Comparison of ENCODE assay signal across 15 mouse cellular contexts in genomic region chr4:133598616-133599015, GRCm38 (mm10). TPM values are rescaled to one million over a fixed set of nuclear protein-coding genes. Genes with fewer than 3 reads are reported as not detected.
DNase-seq lines count a peak whose midpoint lies in the region; ATAC-seq and TF ChIP-seq lines count a peak whose summit lies in the region.
"Had no signal": no experiment of that assay in that cellular context is flagged by ENCODE, and none has a peak within 500 bp of the region (broad histone marks: within the 10 kb centered on the region; RNA-seq: fewer than 3 reads in every experiment).

No protein-coding gene starts in this region.

- no peak for TF ChIP-seq POLR2A in heart, adult 2 months (IDR thresholded peaks at IDR 0.05; ENCODE audit: insufficient read depth, low read depth, low read length)
- no peak for TF ChIP-seq POLR2A in spleen, adult 2 months (IDR thresholded peaks at IDR 0.05; ENCODE audit: low read depth, low read length)

- intact Hi-C loops in heart, adult 2 months (cut with DNase I): loop anchor here (5.0 kb wide), 1 partner anchor 34 kb away; no protein-coding TSS in a partner anchor

- H3K27ac ChIP-seq in heart, embryonic 11.5 days (ENCODE audit: low read depth, low read length): no peak overlapping the region
- no peak overlapping the region for H3K27ac ChIP-seq in heart, adult 2 months
- peak overlapping the region; percentile 11; the same call in 1 of the 2 replicates for H3K27ac ChIP-seq in spleen, adult 2 months (ENCODE audit: insufficient read depth, low read length)
- H3K27ac ChIP-seq in stomach, embryonic 16.5 days (ENCODE audit: low read length): peak overlapping the region; percentile 97
- no peak overlapping the region for H3K27ac ChIP-seq in midbrain, embryonic 11.5 days (ENCODE audit: low read depth, low read length)
- H3K27ac ChIP-seq: hindbrain, embryonic 12.5 days had no signal

- peak overlapping the region; percentile 90 for H3K4me2 ChIP-seq in heart, embryonic 11.5 days
- peak overlapping the region; percentile 79 for H3K4me2 ChIP-seq in stomach, embryonic 16.5 days (ENCODE audit: low read depth, low read length)
- H3K4me2 ChIP-seq in midbrain, embryonic 11.5 days: no peak overlapping the region

- no peak for DNase-seq in heart, adult 2 months
- DNase-seq in spleen, adult 2 months (ENCODE audit: low read depth in 1 of 2, low spot score in 2 of 2): no peak
- no peak for DNase-seq in spleen, adult 12 weeks (ENCODE audit: low spot score)
- peak; percentile 85 for DNase-seq in large intestine, adult 2 months (ENCODE audit: low read depth, low spot score)
- DNase-seq in right cerebral cortex, postnatal 4 days: no peak
- no peak for DNase-seq in midbrain, embryonic 11.5 days (ENCODE audit: low spot score, missing footprints)
- DNase-seq: cerebellum, adult 18-20 months; gastrocnemius, adult 2 months had no signal

- H3K9ac ChIP-seq in heart, embryonic 11.5 days (ENCODE audit: low read depth, low read length): no peak overlapping the region
- H3K9ac ChIP-seq in heart, adult 2 months (ENCODE audit: low read depth, low read length): no peak overlapping the region
- peak overlapping the region; percentile 65; the same call in 1 of the 2 replicates for H3K9ac ChIP-seq in stomach, embryonic 16.5 days (ENCODE audit: low read length)
- H3K9ac ChIP-seq in midbrain, embryonic 11.5 days (ENCODE audit: low read length): no peak overlapping the region

- peaks cover 18% of the 10 kb centered on the region for H3K4me1 ChIP-seq in heart, embryonic 11.5 days (ENCODE audit: control insufficient read depth, insufficient read depth, low read length)
- H3K4me1 ChIP-seq in heart, adult 2 months (ENCODE audit: control insufficient read depth, insufficient read depth, low read length): 0 out of 2 replicates have a peak, but pooled peaks cover 1% of the 10 kb centered on the region
- peaks cover 14% of the 10 kb centered on the region; the same call in 1 of the 2 replicates for H3K4me1 ChIP-seq in spleen, adult 2 months (ENCODE audit: control insufficient read depth, insufficient read depth, insufficient read length)
- peaks cover 12% of the 10 kb centered on the region for H3K4me1 ChIP-seq in stomach, embryonic 16.5 days (ENCODE audit: control insufficient read depth, insufficient read depth, low read length)
- H3K4me1 ChIP-seq in midbrain, embryonic 11.5 days (ENCODE audit: control insufficient read depth, insufficient read depth, low read length): 0 out of 2 replicates have a peak, but pooled peaks cover 2% of the 10 kb centered on the region

- H3K9me3 ChIP-seq in heart, embryonic 11.5 days (replicated peaks; ENCODE audit: control insufficient read depth, low read length): no peaks in the 10 kb centered on the region
- H3K9me3 ChIP-seq in stomach, embryonic 16.5 days (replicated peaks; ENCODE audit: control insufficient read depth, low read length): no peaks in the 10 kb centered on the region
- no peaks in the 10 kb centered on the region for H3K9me3 ChIP-seq in midbrain, embryonic 11.5 days (ENCODE audit: control insufficient read depth, low read length)
- H3K9me3 ChIP-seq: embryonic facial prominence, embryonic 12.5 days; hindbrain, embryonic 12.5 days had no signal

- WGBS in heart, embryonic 11.5 days (ENCODE audit: insufficient replicate concordance): 44% methylated on average over 4 of the region's 4 CpGs
- 53% methylated on average over 4 of the region's 4 CpGs for WGBS in heart, adult 2 months
- 44% methylated on average over 4 of the region's 4 CpGs for WGBS in spleen, adult 2 months
- WGBS in large intestine, adult 2 months: 17% methylated on average over 4 of the region's 4 CpGs
- 31% methylated on average over 4 of the region's 4 CpGs for WGBS in stomach, embryonic 16.5 days
- WGBS in midbrain, embryonic 11.5 days: 46% methylated on average over 4 of the region's 4 CpGs

- peaks cover 40% of the 10 kb centered on the region for H3K27me3 ChIP-seq in heart, embryonic 11.5 days (ENCODE audit: control insufficient read depth, insufficient read depth, low read length)
- H3K27me3 ChIP-seq in heart, adult 2 months (ENCODE audit: control insufficient read depth, insufficient read depth, low read length): no peaks in the 10 kb centered on the region
- no peaks in the 10 kb centered on the region for H3K27me3 ChIP-seq in spleen, adult 2 months (ENCODE audit: control insufficient read depth, insufficient read depth, low read length)
- peaks cover 12% of the 10 kb centered on the region for H3K27me3 ChIP-seq in stomach, embryonic 16.5 days (ENCODE audit: control insufficient read depth, insufficient read depth, low read length)
- peaks cover 41% of the 10 kb centered on the region for H3K27me3 ChIP-seq in midbrain, embryonic 11.5 days (ENCODE audit: control insufficient read depth, insufficient read depth, low read length)

- TF ChIP-seq CTCF in heart, adult 2 months (IDR thresholded peaks at IDR 0.05): no peak
- TF ChIP-seq CTCF in spleen, adult 2 months (IDR thresholded peaks at IDR 0.05; ENCODE audit: extremely low read depth, insufficient read depth, insufficient read length, insufficient replicate concordance): no peak

- TF ChIP-seq EP300 in heart, adult 2 months (IDR thresholded peaks at IDR 0.05; ENCODE audit: insufficient read depth, low read depth, low read length): no peak

- no peak for ATAC-seq in heart, embryonic 11.5 days (replicated peaks; ENCODE audit: insufficient number of reproducible peaks, low FRiP score, low TSS enrichment)
- ATAC-seq in stomach, embryonic 16.5 days (ENCODE audit: insufficient read depth, low FRiP score): peak; percentile 24; the same call in 1 of the 2 replicates
- no peak for ATAC-seq in midbrain, embryonic 11.5 days (ENCODE audit: low FRiP score)
- ATAC-seq: activated CD4-positive, CD25-positive, alpha-beta regulatory T cell, adult 4 months had no signal

- no peaks in the 10 kb centered on the region for H3K36me3 ChIP-seq in heart, embryonic 11.5 days (ENCODE audit: control insufficient read depth, insufficient read depth, low read length)
- no peaks in the 10 kb centered on the region for H3K36me3 ChIP-seq in heart, adult 2 months (ENCODE audit: control insufficient read depth, insufficient read depth, low read length)
- H3K36me3 ChIP-seq in spleen, adult 2 months (ENCODE audit: control insufficient read depth, insufficient read depth, low read length): peaks cover 2% of the 10 kb centered on the region
- no peaks in the 10 kb centered on the region for H3K36me3 ChIP-seq in stomach, embryonic 16.5 days (ENCODE audit: control insufficient read depth, insufficient read depth, low read length)
- H3K36me3 ChIP-seq in midbrain, embryonic 11.5 days (ENCODE audit: control insufficient read depth, insufficient read depth, low read length): no peaks in the 10 kb centered on the region

- H3K79me2 ChIP-seq in heart, adult 2 months (replicated peaks; ENCODE audit: control insufficient read depth, insufficient read depth, low read length): no peaks in the 10 kb centered on the region

- H3K4me3 ChIP-seq in heart, embryonic 11.5 days (ENCODE audit: low read depth, low read length): no peak overlapping the region; the same call in 1 of the 2 replicates
- H3K4me3 ChIP-seq in heart, adult 2 months: no peak overlapping the region
- no peak overlapping the region for H3K4me3 ChIP-seq in spleen, adult 2 months (ENCODE audit: extremely low read depth, insufficient read depth, insufficient read length)
- H3K4me3 ChIP-seq in stomach, embryonic 16.5 days (replicated peaks; ENCODE audit: low read length): peak overlapping the region; percentile 58; the same call in 1 of the 2 replicates
- no peak overlapping the region for H3K4me3 ChIP-seq in midbrain, embryonic 11.5 days (ENCODE audit: low read depth, low read length)

RNA-seq across cellular contexts. Expression of gene Sfn, which starts 3.4 kb away (rescaled TPM):
- polyA plus RNA-seq in heart, embryonic 11.5 days (2014; fragmentation: Nextera tagmentation; extraction: Ambion mirVana): 1.7 and 3.0 TPM in 2 replicates
- 1 to 10 TPM; 1.2 TPM for total RNA-seq in heart, adult 2 months (2021)
- 1.4 and 2.0 TPM in 2 replicates for polyA plus RNA-seq in heart, adult 2 months (2012; rRNA removed)
- 15.5 and 26.1 TPM in 2 replicates for polyA plus RNA-seq in spleen, adult 2 months (2012; rRNA removed)
- polyA plus RNA-seq in large intestine, adult 2 months (2012; rRNA removed): 211 and 298 TPM in 2 replicates
- polyA plus RNA-seq in stomach, embryonic 16.5 days (2015; fragmentation: Nextera tagmentation; extraction: Ambion mirVana): 339 and 468 TPM in 2 replicates
- 6.0 and 7.8 TPM in 2 replicates for polyA plus RNA-seq in midbrain, embryonic 11.5 days (2014; fragmentation: Nextera tagmentation; extraction: Ambion mirVana)

RNA-seq across cellular contexts. Expression of gene Gpn2, which starts 14.5 kb away (rescaled TPM):
- polyA plus RNA-seq in heart, embryonic 11.5 days (2014; fragmentation: Nextera tagmentation; extraction: Ambion mirVana): 14.2 and 14.3 TPM in 2 replicates
- total RNA-seq in heart, adult 2 months (2021): 1 to 10 TPM; 6.8 to 7.3 TPM
- 12.1 and 17.7 TPM in 2 replicates for polyA plus RNA-seq in heart, adult 2 months (2012; rRNA removed)
- polyA plus RNA-seq in spleen, adult 2 months (2012; rRNA removed): 36.1 and 55.9 TPM in 2 replicates
- 36.7 and 41.4 TPM in 2 replicates for polyA plus RNA-seq in large intestine, adult 2 months (2012; rRNA removed)
- 13.8 and 14.3 TPM in 2 replicates for polyA plus RNA-seq in stomach, embryonic 16.5 days (2015; fragmentation: Nextera tagmentation; extraction: Ambion mirVana)
- 24.2 and 28.6 TPM in 2 replicates for polyA plus RNA-seq in midbrain, embryonic 11.5 days (2014; fragmentation: Nextera tagmentation; extraction: Ambion mirVana)

RNA-seq across cellular contexts. Expression of gene Gpatch3, which starts 24.1 kb away (rescaled TPM):
- polyA plus RNA-seq in heart, embryonic 11.5 days (2014; fragmentation: Nextera tagmentation; extraction: Ambion mirVana): 5.0 and 6.0 TPM in 2 replicates
- total RNA-seq in heart, adult 2 months (2021): 1 to 10 TPM; 3.4 to 5.0 TPM
- polyA plus RNA-seq in heart, adult 2 months (2012; rRNA removed): 1.9 and 2.1 TPM in 2 replicates
- 3.7 and 6.0 TPM in 2 replicates for polyA plus RNA-seq in spleen, adult 2 months (2012; rRNA removed)
- polyA plus RNA-seq in large intestine, adult 2 months (2012; rRNA removed): 4.8 and 5.0 TPM in 2 replicates
- 3.9 and 4.2 TPM in 2 replicates for polyA plus RNA-seq in stomach, embryonic 16.5 days (2015; fragmentation: Nextera tagmentation; extraction: Ambion mirVana)
- 6.8 and 7.8 TPM in 2 replicates for polyA plus RNA-seq in midbrain, embryonic 11.5 days (2014; fragmentation: Nextera tagmentation; extraction: Ambion mirVana)

RNA-seq across cellular contexts. Expression of gene Nr0b2, which starts 45.4 kb away (rescaled TPM):
- 9.6 and 11.0 TPM in 2 replicates for polyA plus RNA-seq in heart, embryonic 11.5 days (2014; fragmentation: Nextera tagmentation; extraction: Ambion mirVana)
- 10 to 100 TPM; 13.1 to 14.5 TPM for total RNA-seq in heart, adult 2 months (2021)
- 28.3 and 45.4 TPM in 2 replicates for polyA plus RNA-seq in heart, adult 2 months (2012; rRNA removed)
- 3.2 and 4.0 TPM in 2 replicates for polyA plus RNA-seq in spleen, adult 2 months (2012; rRNA removed)
- 0.19 and 1.5 TPM in 2 replicates for polyA plus RNA-seq in large intestine, adult 2 months (2012; rRNA removed)
- polyA plus RNA-seq in stomach, embryonic 16.5 days (2015; fragmentation: Nextera tagmentation; extraction: Ambion mirVana): 6.6 and 7.2 TPM in 2 replicates
- not detected in 2 replicates for polyA plus RNA-seq in midbrain, embryonic 11.5 days (2014; fragmentation: Nextera tagmentation; extraction: Ambion mirVana)
- total RNA-seq: gastrocnemius, adult 2 months; layer of hippocampus, postnatal 25 days had no signal
- polyA plus RNA-seq: activated CD4-positive, CD25-positive, alpha-beta regulatory T cell, adult 4 months; embryonic facial prominence, embryonic 12.5 days; hindbrain, embryonic 12.5 days; neural tube, embryonic 14.5 days had no signal

RNA-seq across cellular contexts. Expression of gene Zdhhc18, which starts 51.3 kb away (rescaled TPM):
- polyA plus RNA-seq in heart, embryonic 11.5 days (2014; fragmentation: Nextera tagmentation; extraction: Ambion mirVana): 1.5 and 2.5 TPM in 2 replicates
- 10 to 100 TPM; 21.3 to 27.7 TPM for total RNA-seq in heart, adult 2 months (2021)
- polyA plus RNA-seq in heart, adult 2 months (2012; rRNA removed): 37.3 and 40.1 TPM in 2 replicates
- polyA plus RNA-seq in spleen, adult 2 months (2012; rRNA removed): 133 and 134 TPM in 2 replicates
- 27.3 and 35.7 TPM in 2 replicates for polyA plus RNA-seq in large intestine, adult 2 months (2012; rRNA removed)
- 2.0 and 3.4 TPM in 2 replicates for polyA plus RNA-seq in stomach, embryonic 16.5 days (2015; fragmentation: Nextera tagmentation; extraction: Ambion mirVana)
- 1.8 and 3.5 TPM in 2 replicates for polyA plus RNA-seq in midbrain, embryonic 11.5 days (2014; fragmentation: Nextera tagmentation; extraction: Ambion mirVana)

Comparison
In these comparisons a context has a peak if more than half of its experiments do, and no peak if none do; other contexts are left out.
1. H3K27ac ChIP-seq: peak in spleen, adult 2 months (single experiment) and stomach, embryonic 16.5 days (single experiment); none in heart, embryonic 11.5 days (single experiment), heart, adult 2 months (single experiment) and midbrain, embryonic 11.5 days (single experiment).